ENCODE assay signal across 9 mouse cellular contexts in genomic region chr6:106770046-106770445, GRCm38 (mm10). TPM values are rescaled to one million over a fixed set of nuclear protein-coding genes. Genes with fewer than 3 reads are reported as not detected.
DNase-seq lines count a peak whose midpoint lies in the region; ATAC-seq and TF ChIP-seq lines count a peak whose summit lies in the region.
"Had no signal": no experiment of that assay in that cellular context is flagged by ENCODE, and none has a peak within 500 bp of the region (broad histone marks: within the 10 kb centered on the region; RNA-seq: fewer than 3 reads in every experiment).

No protein-coding gene starts in this region.

- TF ChIP-seq POLR2A in myocyte (IDR thresholded peaks at IDR 0.05; ENCODE audit: insufficient read length, low read depth), result no peak

- no peaks in the 10 kb centered on the region for H3K27me3 ChIP-seq in embryonic facial prominence, embryonic 10.5 days (replicated peaks; ENCODE audit: low read depth, poor library complexity, severe bottlenecking)
- no peaks in the 10 kb centered on the region for H3K27me3 ChIP-seq in intestine, embryonic 14.5 days (replicated peaks; ENCODE audit: control insufficient read depth, insufficient read depth, low read length)
- no peaks in the 10 kb centered on the region for H3K27me3 ChIP-seq in myocyte (ENCODE audit: control insufficient read depth, insufficient read depth, insufficient read length)

- H3K9ac ChIP-seq in intestine, embryonic 14.5 days (ENCODE audit: low read length), result peak overlapping the region; percentile 66

- no peak for DNase-seq in layer of hippocampus, adult 2 months (ENCODE audit: low spot score in 2 of 2)
- no peak for DNase-seq in layer of hippocampus, postnatal 36 days
- DNase-seq in embryonic facial prominence, embryonic 10.5 days (ENCODE audit: low spot score), result no peak
- DNase-seq in intestine, embryonic 14.5 days (ENCODE audit: low spot score), result no peak
- no peak for DNase-seq in right cerebral cortex, adult 2 months (ENCODE audit: low spot score in 2 of 2)
- no peak for DNase-seq in left cerebral cortex, adult 11 months (ENCODE audit: low spot score)
- DNase-seq in thymus, postnatal 25 days, result no peak
- DNase-seq: right cerebral cortex, adult 18-20 months had no signal

- H3K4me2 ChIP-seq in intestine, embryonic 14.5 days (ENCODE audit: low read length), result peak overlapping the region; percentile 98
- H3K4me2 ChIP-seq in myocyte (ENCODE audit: low read depth), result peak overlapping the region; percentile 96

- H3K9me3 ChIP-seq in embryonic facial prominence, embryonic 10.5 days, result no peaks in the 10 kb centered on the region
- H3K9me3 ChIP-seq in intestine, embryonic 14.5 days (ENCODE audit: control insufficient read depth, low read length), result no peaks in the 10 kb centered on the region

- ATAC-seq in intestine, embryonic 14.5 days (replicated peaks; ENCODE audit: low FRiP score, low TSS enrichment, low read depth), result no peak

- H3ac ChIP-seq in myocyte (ENCODE audit: control insufficient read depth, insufficient read length), result peak overlapping the region; percentile 16

- peak overlapping the region; percentile 97 for H3K4me3 ChIP-seq in layer of hippocampus, adult 2 months
- H3K4me3 ChIP-seq in embryonic facial prominence, embryonic 10.5 days, result peak overlapping the region; percentile 83
- H3K4me3 ChIP-seq in intestine, embryonic 14.5 days (ENCODE audit: low read depth, low read length), result peak overlapping the region; percentile 93
- H3K4me3 ChIP-seq in myocyte, result peak overlapping the region; percentile 96

- no peak for TF ChIP-seq CTCF in layer of hippocampus, adult 2 months (conservative IDR thresholded peaks at IDR 0.05)

- peak overlapping the region; percentile 80; the same call in 1 of the 2 replicates for H3K27ac ChIP-seq in layer of hippocampus, adult 2 months
- no peak overlapping the region for H3K27ac ChIP-seq in embryonic facial prominence, embryonic 10.5 days (replicated peaks)
- no peak overlapping the region for H3K27ac ChIP-seq in intestine, embryonic 14.5 days (ENCODE audit: low read depth)

- H3K79me2 ChIP-seq in myocyte (ENCODE audit: control insufficient read depth, insufficient read depth), result peaks cover 24% of the 10 kb centered on the region

- peaks cover 12% of the 10 kb centered on the region for H3K4me1 ChIP-seq in embryonic facial prominence, embryonic 10.5 days
- peaks cover 10% of the 10 kb centered on the region for H3K4me1 ChIP-seq in intestine, embryonic 14.5 days (replicated peaks; ENCODE audit: control insufficient read depth, insufficient read depth, low read length)

- peaks cover 36% of the 10 kb centered on the region for H3K36me3 ChIP-seq in embryonic facial prominence, embryonic 10.5 days (replicated peaks)
- peaks cover 31% of the 10 kb centered on the region for H3K36me3 ChIP-seq in intestine, embryonic 14.5 days (ENCODE audit: control insufficient read depth, insufficient read depth, low read length)
- peaks cover 2% of the 10 kb centered on the region for H3K36me3 ChIP-seq in myocyte (ENCODE audit: control insufficient read depth, insufficient read depth)

- 54% methylated on average over 4 of the region's 4 CpGs for WGBS in embryonic facial prominence, embryonic 10.5 days
- 51% methylated on average over 4 of the region's 4 CpGs for WGBS in intestine, embryonic 14.5 days

TF ChIP-seq in myocyte, 11 proteins besides CTCF, POLR2A, EP300 and RAD21:
- TF ChIP-seq USF1 (IDR thresholded peaks at IDR 0.05; ENCODE audit: low read depth) (no peak), POLR2AphosphoS2 (IDR thresholded peaks at IDR 0.05; ENCODE audit: insufficient read length, low read depth) (no peak), MYOG (IDR thresholded peaks at IDR 0.05; ENCODE audit: control insufficient read depth in 1 of 3, insufficient read depth in 1 of 3, insufficient read length in 2 of 3, low read depth in 2 of 3) (no peak), CEBPB (IDR thresholded peaks at IDR 0.05; ENCODE audit: insufficient read depth, poor library complexity, severe bottlenecking) (no peak), MYOD1 (IDR thresholded peaks at IDR 0.05; ENCODE audit: control insufficient read depth in 1 of 3, insufficient read length in 2 of 3, low read depth in 2 of 3) (no peak), SRF (IDR thresholded peaks at IDR 0.05; ENCODE audit: control insufficient read depth, insufficient read length, low read depth) (no peak), REST (IDR thresholded peaks at IDR 0.05; ENCODE audit: insufficient read depth, insufficient read length) (no peak), TCF3 (IDR thresholded peaks at IDR 0.05; ENCODE audit: insufficient read length, low read depth) (no peak), MAX (IDR thresholded peaks at IDR 0.05; ENCODE audit: low read depth) (no peak)

RNA-seq across cellular contexts. Expression of gene Trnt1, which starts 1.1 kb away (rescaled TPM):
- total RNA-seq in layer of hippocampus, adult 2 months (2021), result 10 to 100 TPM; 52.3 to 57.5 TPM
- 10 to 100 TPM; 54.1 to 55.2 TPM for total RNA-seq in layer of hippocampus, postnatal 36 days (2021)
- polyA plus RNA-seq in embryonic facial prominence, embryonic 10.5 days (2016; fragmentation: Nextera tagmentation; extraction: Ambion mirVana), result 65.1 and 69.9 TPM in 2 replicates
- polyA plus RNA-seq in intestine, embryonic 14.5 days (2014; fragmentation: Nextera tagmentation; extraction: Ambion mirVana), result 59.8 and 60.7 TPM in 2 replicates
- 14.0 TPM for polyA plus RNA-seq in myocyte (2012; fragmentation: generic; extraction: Trizol)

RNA-seq across cellular contexts. Expression of gene Il5ra, which starts 21.2 kb away (rescaled TPM):
- not detected for total RNA-seq in layer of hippocampus, adult 2 months (2021)
- not detected for total RNA-seq in layer of hippocampus, postnatal 36 days (2021)
- polyA plus RNA-seq in embryonic facial prominence, embryonic 10.5 days (2016; fragmentation: Nextera tagmentation; extraction: Ambion mirVana), result not detected in 2 replicates
- polyA plus RNA-seq in intestine, embryonic 14.5 days (2014; fragmentation: Nextera tagmentation; extraction: Ambion mirVana), result not detected in 2 replicates
- polyA plus RNA-seq in myocyte (2012; fragmentation: generic; extraction: Trizol), result not detected

RNA-seq across cellular contexts. Expression of gene Crbn, which starts 29.8 kb away (rescaled TPM):
- 100 to 1,000 TPM; 102 to 108 TPM for total RNA-seq in layer of hippocampus, adult 2 months (2021)
- 100 to 1,000 TPM; 103 to 105 TPM for total RNA-seq in layer of hippocampus, postnatal 36 days (2021)
- 40.9 and 43.0 TPM in 2 replicates for polyA plus RNA-seq in embryonic facial prominence, embryonic 10.5 days (2016; fragmentation: Nextera tagmentation; extraction: Ambion mirVana)
- 39.6 and 46.0 TPM in 2 replicates for polyA plus RNA-seq in intestine, embryonic 14.5 days (2014; fragmentation: Nextera tagmentation; extraction: Ambion mirVana)
- 14.9 TPM for polyA plus RNA-seq in myocyte (2012; fragmentation: generic; extraction: Trizol)
